Mouse (Mus musculus) layer of hippocampus, adult 8-10 months (tissue): Measurements from ENCODE around the gene Frmpd1. TPM values are rescaled to one million over a fixed set of nuclear protein-coding genes. Genes with fewer than 3 reads are reported as not detected.
A peak's percentile ranks its signal among the peaks of the same experiment; 100 is the strongest.

Experiments used
- DNase-seq, 2 experiments: peaks; one replicate each; pipeline ENCODE4 v3.0.0; 2022; ENCODE audit warnings: low spot score in 2 of 2
- total RNA-seq, 4 experiments: library from RNA; stranded (reverse); gene quantifications; 2 replicates each; pipeline ENCODE4 v1.2.4; 2022

Frmpd1 gene
- total RNA-seq, 4 experiments from 2014 or later, result 10.0 to 14.9 (median 12.5) TPM

GRCm38 (mm10) chr4:45320159-45320816, 135.6 kb downstream of the Frmpd1 start:
- DNase-seq, result peak; percentile 81 to 85

GRCm38 (mm10) chr4:45331139-45331538, 146.5 kb downstream of the Frmpd1 start:
- DNase-seq, result no peak

- no peak for DNase-seq
Measured at GRCm38 (mm10) chr4:45332466-45332865, 147.8 kb downstream of the Frmpd1 start.

Other genes starting within 250 kb of the Frmpd1 start
- gene Grhpr, start 203.5 kb upstream of the Frmpd1 start, total RNA-seq, result 10 to 100 TPM; 25.5 to 33.4 (median 30.7) TPM
- gene Zbtb5, start 172.5 kb upstream of the Frmpd1 start, total RNA-seq, result 10 to 100 TPM in 1 of 4 experiments, 1 to 10 TPM in 3; 9.4 to 10.6 (median 9.7) TPM
- gene Polr1e, start 166.3 kb upstream of the Frmpd1 start, total RNA-seq, result 10 to 100 TPM in 3 of 4 experiments, 1 to 10 TPM in 1; 9.1 to 12.0 (median 11.4) TPM
- gene Fbxo10, start 100.3 kb upstream of the Frmpd1 start, total RNA-seq, result 10 to 100 TPM; 40.8 to 49.0 (median 45.1) TPM
- 10 to 100 TPM; 56.8 to 69.2 (median 64.7) TPM for gene Tomm5, start 76.8 kb upstream of the Frmpd1 start, total RNA-seq
- gene Trmt10b, start 112.3 kb downstream of the Frmpd1 start, total RNA-seq, result 10 to 100 TPM; 10.5 to 19.0 (median 17.0) TPM
- 10 to 100 TPM; 14.9 to 16.7 (median 15.7) TPM for gene Dcaf10, start 157.2 kb downstream of the Frmpd1 start, total RNA-seq
- 10 to 100 TPM; 11.4 to 17.6 (median 15.0) TPM for gene Exosc3, start 157.9 kb downstream of the Frmpd1 start, total RNA-seq
- 100 to 1,000 TPM; 103 to 145 (median 128) TPM for gene Slc25a51, start 223.9 kb downstream of the Frmpd1 start, total RNA-seq